Mouse (Mus musculus) kidney, adult 2 months (tissue): ENCODE results near the gene Pde1c. TPM values are rescaled to one million over a fixed set of nuclear protein-coding genes. Genes with fewer than 3 reads are reported as not detected.

Source experiments
- DNase-seq: peaks from one replicate; pipeline ENCODE4 v3.0.0; 2021
- H3K27ac ChIP-seq: fragments of 200-500 bp; 2 replicates; pipeline ENCODE4 v1.5.1; 2012; ENCODE audit warnings: low read depth, low read length, control low read depth, inconsistent platforms; ENCODE audit not compliant: insufficient read depth
- H3K27me3 ChIP-seq: fragments of 200-500 bp; replicated peaks from 2 replicates; pipeline ENCODE4 v1.6.1; 2012; ENCODE audit warnings: mild to moderate bottlenecking, moderate library complexity, low read length, inconsistent platforms; ENCODE audit not compliant: control insufficient read depth, insufficient read depth
- H3K36me3 ChIP-seq: fragments of 200-500 bp; 2 replicates; pipeline ENCODE4 v1.6.1; 2012; ENCODE audit warnings: mild to moderate bottlenecking, moderate library complexity, low read length, inconsistent platforms; ENCODE audit not compliant: control insufficient read depth, insufficient read depth
- H3K4me1 ChIP-seq: fragments of 200-500 bp; 2 replicates; pipeline ENCODE4 v1.6.1; 2011; ENCODE audit warnings: low read length; ENCODE audit not compliant: control insufficient read depth, insufficient read depth
- H3K4me3 ChIP-seq: fragments of 200-500 bp; 2 replicates; pipeline ENCODE4 v1.5.1; 2011; ENCODE audit warnings: mild to moderate bottlenecking, low read depth, low read length, control low read depth; ENCODE audit not compliant: insufficient read depth
- CTCF ChIP-seq: fragments of 200-500 bp; conservative IDR thresholded peaks from 2 replicates; pipeline ENCODE4 v1.5.1; 2011; ENCODE audit warnings: low read depth, mild to moderate bottlenecking, control low read depth, low read length, moderate library complexity, mixed read lengths; ENCODE audit not compliant: insufficient read depth, insufficient read length
- POLR2A ChIP-seq: fragments of 200-500 bp; IDR thresholded peaks from one replicate; pipeline ENCODE4 v1.6.1; 2011; ENCODE audit warnings: low read depth, low read length, control low read depth
- WGBS: fragments of 180-500 bp; shearing (Covaris S2); methylation state at CpG from one replicate; pipeline ENCODE4 v1.1.7; 2018; 5-methylcytosine and 5-hydroxymethylcytosine counted together
- polyA plus RNA-seq: library from polyadenylated mRNA; depleted of rRNA; stranded (reverse); fragments of >200 nt; gene quantifications from 2 replicates; pipeline ENCODE4 v1.2.3, GENCODE M21; 2012

Gene Pde1c
- polyA plus RNA-seq, 1 experiment, result 0.94 TPM

DNA sequence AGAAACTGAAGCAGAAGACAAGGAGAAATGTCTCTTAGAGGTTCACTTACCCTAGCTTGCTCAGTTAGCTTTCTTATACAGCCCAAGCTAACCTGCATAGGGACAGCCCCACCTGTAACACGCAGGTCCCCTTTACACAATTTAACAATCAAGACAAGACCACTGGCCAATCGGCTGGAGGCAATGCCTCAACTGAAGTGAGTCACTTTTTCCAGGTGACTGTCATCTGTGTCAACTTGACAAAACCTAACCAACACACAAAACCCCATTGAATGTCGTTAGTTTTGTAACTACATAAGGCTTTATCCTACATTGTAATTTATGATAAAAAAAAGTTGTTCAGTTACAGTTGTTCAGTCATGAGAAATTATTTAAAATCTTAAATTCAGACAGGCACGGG lies 284.1 kb downstream of the Pde1c start:
- Histone ChIP-seq H3K27me3 (no peaks in the 10 kb centered on the region), H3K27ac (no peak overlapping the region), H3K36me3 (no peaks in the 10 kb centered on the region), H3K4me1 (no peaks in the 10 kb centered on the region), H3K4me3 (no peak overlapping the region)
- TF ChIP-seq CTCF, result no peak
- TF ChIP-seq POLR2A, result no peak
- no peak for DNase-seq
- 85% methylated on average over 4 of the region's 4 CpGs for WGBS

DNA sequence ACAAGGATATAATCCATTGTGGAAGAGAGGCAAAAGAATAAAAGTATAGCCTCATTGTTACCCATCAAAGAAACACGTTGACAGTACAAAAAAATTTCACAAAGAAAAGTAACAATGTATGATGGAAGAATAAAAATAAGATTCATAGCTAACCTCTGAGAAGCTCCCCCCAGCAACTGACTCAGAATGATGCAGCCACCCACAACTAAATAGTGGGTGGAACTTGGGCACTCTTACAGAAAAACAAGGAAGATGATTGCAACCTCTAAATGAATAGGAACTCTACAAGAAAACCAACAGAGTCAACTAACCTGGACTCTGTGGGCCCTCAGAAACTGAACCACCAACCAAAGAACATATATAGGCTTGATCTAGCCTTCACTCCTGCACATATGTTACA lies 293.4 kb downstream of the Pde1c start:
- H3K27me3 ChIP-seq, result no peaks in the 10 kb centered on the region
- H3K27ac ChIP-seq, result no peak overlapping the region
- TF ChIP-seq CTCF (no peak), POLR2A (no peak)
- H3K4me1 ChIP-seq, result no peaks in the 10 kb centered on the region
- WGBS, result 77% methylated on average over 1 of the region's 1 CpGs
- no peak overlapping the region for H3K4me3 ChIP-seq
- no peak for DNase-seq
- H3K36me3 ChIP-seq, result no peaks in the 10 kb centered on the region

DNA sequence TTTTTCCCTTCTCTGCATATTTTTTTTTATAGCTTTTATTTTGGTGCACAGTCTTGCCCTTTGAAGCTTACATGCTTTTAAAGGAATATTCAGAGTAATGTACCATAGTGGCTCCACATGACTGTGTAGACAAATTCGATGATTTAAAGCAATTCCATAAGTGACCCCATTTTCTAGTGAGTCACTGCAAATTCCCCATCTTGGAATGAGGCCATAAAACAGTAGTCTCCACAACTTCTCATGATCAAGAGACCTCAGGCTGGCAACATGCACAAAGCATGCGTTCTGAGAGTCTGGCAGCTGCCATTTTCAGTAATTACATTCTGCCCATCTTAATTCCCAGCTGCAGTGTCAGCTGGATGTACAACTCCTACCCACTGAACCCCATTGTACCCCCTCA lies 297.2 kb downstream of the Pde1c start:
- DNase-seq, result no peak
- WGBS, result 71% methylated on average over 2 of the region's 2 CpGs
- Histone ChIP-seq H3K36me3 (no peaks in the 10 kb centered on the region), H3K4me3 (no peak overlapping the region), H3K27me3 (no peaks in the 10 kb centered on the region), H3K27ac (no peak overlapping the region), H3K4me1 (no peaks in the 10 kb centered on the region)
- TF ChIP-seq POLR2A (no peak), CTCF (no peak)

DNA sequence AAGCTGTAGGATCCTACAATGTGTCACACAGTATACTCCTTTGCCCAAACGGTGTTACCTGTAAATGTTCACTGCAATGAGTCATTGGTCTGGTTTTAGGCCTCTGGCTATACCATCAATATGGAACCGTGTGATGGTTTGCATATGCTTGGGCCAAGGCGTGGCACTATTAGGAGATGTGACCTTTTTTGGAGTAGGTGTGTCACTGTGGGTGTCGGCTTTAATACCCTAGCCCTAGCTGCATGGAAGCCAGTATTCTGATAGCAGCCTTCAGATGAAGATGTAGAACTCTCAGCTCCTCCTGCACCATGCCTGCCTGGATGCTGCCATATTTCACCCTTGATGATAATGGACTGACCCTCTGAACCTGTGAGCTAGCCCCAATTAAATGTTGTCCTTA lies 304.4 kb downstream of the Pde1c start:
- TF ChIP-seq CTCF (no peak), POLR2A (no peak)
- WGBS, result 88% methylated on average over 4 of the region's 4 CpGs
- no peak overlapping the region for H3K27ac ChIP-seq
- H3K36me3 ChIP-seq, result no peaks in the 10 kb centered on the region
- H3K4me1 ChIP-seq, result no peaks in the 10 kb centered on the region
- no peak overlapping the region for H3K4me3 ChIP-seq
- no peaks in the 10 kb centered on the region for H3K27me3 ChIP-seq
- no peak for DNase-seq

DNA sequence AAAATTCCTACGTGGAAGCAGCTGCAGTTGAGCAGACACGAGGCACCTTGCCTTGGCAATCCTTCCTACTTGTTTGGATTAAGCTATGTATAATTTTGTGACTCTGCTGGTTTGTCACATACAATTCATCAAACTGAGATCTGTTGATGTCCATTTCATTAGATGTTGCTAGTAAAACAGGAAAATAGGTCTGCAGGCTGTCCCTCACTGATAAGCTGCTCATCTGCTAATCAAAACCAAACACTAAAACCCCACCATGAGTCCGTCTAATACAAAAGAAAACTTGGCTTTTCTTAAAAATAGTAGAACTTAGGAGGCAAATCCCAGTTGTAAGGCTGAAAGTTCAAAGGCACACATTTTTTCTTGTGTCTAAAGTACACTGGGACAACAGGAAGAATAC lies 308.8 kb downstream of the Pde1c start:
- no peaks in the 10 kb centered on the region for H3K36me3 ChIP-seq
- H3K27me3 ChIP-seq, result no peaks in the 10 kb centered on the region
- DNase-seq, result no peak
- 64% methylated on average over 3 of the region's 3 CpGs for WGBS
- H3K4me3 ChIP-seq, result no peak overlapping the region
- H3K27ac ChIP-seq, result no peak overlapping the region
- TF ChIP-seq CTCF (no peak), POLR2A (no peak)
- H3K4me1 ChIP-seq, result no peaks in the 10 kb centered on the region

DNA sequence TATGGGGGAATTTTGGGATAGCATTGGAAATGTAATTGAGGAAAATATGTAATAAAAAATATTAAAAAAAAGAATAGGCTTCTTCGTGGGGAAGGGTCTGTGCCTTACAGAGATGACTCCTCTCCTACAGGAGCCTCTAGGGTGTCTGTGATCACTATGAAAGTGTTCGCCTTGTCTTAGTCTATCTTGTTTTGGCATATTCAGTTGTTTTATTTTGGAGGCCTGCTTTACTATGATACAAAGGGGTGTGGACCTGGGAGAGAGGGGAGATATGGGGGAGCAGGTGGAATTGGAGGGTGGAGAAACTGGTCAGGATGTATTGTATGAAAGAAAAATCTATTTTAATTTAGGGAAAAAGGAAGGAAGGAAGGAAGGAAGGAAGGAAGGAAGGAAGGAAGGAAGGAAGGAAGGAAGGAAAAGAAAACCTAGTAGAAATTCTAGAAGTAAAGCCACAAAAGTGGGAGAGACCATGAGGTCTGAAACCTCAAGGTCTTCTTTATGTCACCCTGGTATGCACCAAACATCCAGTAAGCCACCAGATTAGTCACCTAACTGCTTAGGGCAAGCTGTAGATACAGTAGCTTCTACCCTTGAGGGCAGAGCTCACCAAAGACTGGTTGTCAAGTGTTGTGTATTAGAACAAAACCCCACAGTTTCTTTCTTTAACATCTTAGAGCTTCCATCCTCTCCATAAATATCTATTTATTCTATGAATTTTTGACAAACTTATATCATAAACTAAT lies 311.2 kb downstream of the Pde1c start:
- WGBS, result 88% methylated on average over 2 of the region's 2 CpGs
- Histone ChIP-seq H3K36me3 (no peaks in the 10 kb centered on the region), H3K27me3 (no peaks in the 10 kb centered on the region), H3K4me1 (no peaks in the 10 kb centered on the region), H3K4me3 (no peak overlapping the region), H3K27ac (no peak overlapping the region)
- DNase-seq, result no peak
- TF ChIP-seq CTCF (no peak), POLR2A (no peak)

DNA sequence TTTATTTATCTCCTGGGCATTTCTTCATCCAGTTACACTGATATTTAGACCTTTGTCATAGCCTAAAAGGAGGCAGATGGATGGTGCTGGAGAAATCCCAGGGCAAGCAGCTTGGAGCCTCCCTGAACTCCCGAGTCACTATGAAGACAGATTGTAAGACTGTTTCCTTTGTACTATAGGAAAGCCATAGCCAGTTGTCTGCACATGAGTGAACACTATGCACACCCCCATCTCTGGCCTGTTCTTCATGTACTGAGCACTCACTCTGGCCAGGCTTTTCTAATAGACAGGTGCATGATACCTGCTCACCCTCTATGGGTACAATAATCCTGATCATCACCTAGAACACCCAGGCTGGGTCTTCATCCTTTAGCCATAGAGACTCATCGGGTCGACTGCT lies 318.8 kb downstream of the Pde1c start:
- TF ChIP-seq POLR2A, result no peak
- TF ChIP-seq CTCF, result no peak
- no peaks in the 10 kb centered on the region for H3K4me1 ChIP-seq
- H3K4me3 ChIP-seq, result no peak overlapping the region
- no peak for DNase-seq
- no peaks in the 10 kb centered on the region for H3K27me3 ChIP-seq
- WGBS, result 81% methylated on average over 3 of the region's 3 CpGs
- H3K36me3 ChIP-seq, result no peaks in the 10 kb centered on the region
- H3K27ac ChIP-seq, result no peak overlapping the region
